Mouse (Mus musculus): ENCODE measurements at regions not wholly inside any gene's neighbourhood (a gene's known extent, or its start where the extent isn't known, plus 50 kb on each side); places are given as distances from the start of the nearest gene placed in this dataset.
A peak's percentile ranks its signal among the peaks of the same experiment; 100 is the strongest.
"Not testable (repeated sequence)": the region's sequence is repeated elsewhere in the genome, so short reads cannot be mapped to it uniquely, and the experiment has no call there.

GRCm38 (mm10) chr4:145774241-145774761 is 94.3 kb upstream of the Zfp986 start:
- H3K27ac ChIP-seq (ENCODE audit: low read length); H3K27me3 ChIP-seq (ENCODE audit: insufficient read depth, low read length); H3K36me3 ChIP-seq (ENCODE audit: insufficient read depth, low read length); H3K9me3 ChIP-seq (ENCODE audit: low read length); H3K4me1 ChIP-seq (ENCODE audit: insufficient read depth, low read length); H3K9ac ChIP-seq (replicated peaks; ENCODE audit: low read length): not testable (repeated sequence)
- H3K4me2 ChIP-seq (replicated peaks; ENCODE audit: low read depth, low read length) = peak overlapping the region; percentile 41
- peak; percentile 99 for ATAC-seq (ENCODE audit: low FRiP score, low TSS enrichment)
- peak overlapping the region; percentile 33 for H3K4me3 ChIP-seq (ENCODE audit: low read length)
- WGBS = 2% methylated on average over 34 of the region's 49 CpGs

GRCm38 (mm10) chr4:145774884-145775283 is 93.7 kb upstream of the Zfp986 start:
- H3K4me2 ChIP-seq (replicated peaks; ENCODE audit: low read depth, low read length); H3K9me3 ChIP-seq (ENCODE audit: low read length); H3K4me1 ChIP-seq (ENCODE audit: insufficient read depth, low read length); H3K4me3 ChIP-seq (ENCODE audit: low read length); H3K36me3 ChIP-seq (ENCODE audit: insufficient read depth, low read length); H3K27me3 ChIP-seq (ENCODE audit: insufficient read depth, low read length); H3K9ac ChIP-seq (replicated peaks; ENCODE audit: low read length); ATAC-seq (ENCODE audit: low FRiP score, low TSS enrichment); H3K27ac ChIP-seq (ENCODE audit: low read length): not testable (repeated sequence)
- WGBS = 7% methylated on average over 1 of the region's 6 CpGs

GRCm38 (mm10) chr4:145776531-145776930 is 92.1 kb upstream of the Zfp986 start:
- H3K9me3 ChIP-seq (ENCODE audit: low read length); H3K4me1 ChIP-seq (ENCODE audit: insufficient read depth, low read length); H3K4me2 ChIP-seq (replicated peaks; ENCODE audit: low read depth, low read length); H3K4me3 ChIP-seq (ENCODE audit: low read length); ATAC-seq (ENCODE audit: low FRiP score, low TSS enrichment); H3K9ac ChIP-seq (replicated peaks; ENCODE audit: low read length); H3K27ac ChIP-seq (ENCODE audit: low read length); H3K27me3 ChIP-seq (ENCODE audit: insufficient read depth, low read length); H3K36me3 ChIP-seq (ENCODE audit: insufficient read depth, low read length): not testable (repeated sequence)

GRCm38 (mm10) chr4:145781281-145781896 is 87.2 kb upstream of the Zfp986 start:
- H3K27me3 ChIP-seq (ENCODE audit: insufficient read depth, low read length); H3K4me1 ChIP-seq (ENCODE audit: insufficient read depth, low read length); H3K9ac ChIP-seq (replicated peaks; ENCODE audit: low read length); H3K4me2 ChIP-seq (replicated peaks; ENCODE audit: low read depth, low read length); ATAC-seq (ENCODE audit: low FRiP score, low TSS enrichment); H3K36me3 ChIP-seq (ENCODE audit: insufficient read depth, low read length); H3K27ac ChIP-seq (ENCODE audit: low read length); H3K9me3 ChIP-seq (ENCODE audit: low read length); H3K4me3 ChIP-seq (ENCODE audit: low read length): not testable (repeated sequence)
- WGBS = no CpG with 5 or more reads among the region's 14 CpGs

- H3K4me2 ChIP-seq (replicated peaks; ENCODE audit: low read depth, low read length); H3K9me3 ChIP-seq (ENCODE audit: low read length); H3K27ac ChIP-seq (ENCODE audit: low read length); H3K4me3 ChIP-seq (ENCODE audit: low read length); ATAC-seq (ENCODE audit: low FRiP score, low TSS enrichment); H3K27me3 ChIP-seq (ENCODE audit: insufficient read depth, low read length); H3K4me1 ChIP-seq (ENCODE audit: insufficient read depth, low read length); H3K36me3 ChIP-seq (ENCODE audit: insufficient read depth, low read length); H3K9ac ChIP-seq (replicated peaks; ENCODE audit: low read length): not testable (repeated sequence)
- WGBS = no CpG with 5 or more reads among the region's 4 CpGs
These were observed 53.9 kb upstream of the Zfp986 start for GRCm38 (mm10) chr4:145814674-145815073.
